Mouse (Mus musculus): ENCODE data around the gene Fgfr2.

DNA sequence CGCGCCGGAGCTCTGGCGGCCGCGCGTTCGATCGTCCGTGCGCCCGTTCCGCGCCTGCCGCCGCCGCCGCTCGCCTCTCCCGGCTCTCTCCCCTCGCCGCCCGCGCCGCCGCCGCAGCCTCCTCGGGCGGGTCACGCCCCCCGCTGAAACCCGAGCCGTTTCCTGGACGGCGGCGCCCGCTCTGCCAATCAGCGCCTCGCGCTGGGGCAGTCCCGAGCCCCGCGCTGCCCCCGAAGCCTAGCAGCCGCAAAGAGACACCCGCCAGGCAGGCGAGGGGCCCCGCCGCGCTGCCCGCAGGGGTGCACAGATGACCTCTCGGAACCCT, 2857.0 kb downstream of the Fgfr2 start:
- TF ChIP-seq HCFC1 (IDR thresholded peaks at IDR 0.05; ENCODE audit: borderline replicate concordance, insufficient read depth, low read length) (no peak), ZNF384 (IDR thresholded peaks at IDR 0.05; ENCODE audit: low read depth, low read length) (no peak), CHD2 (IDR thresholded peaks at IDR 0.05; ENCODE audit: low read depth, low read length) (no peak), ZC3H11A (IDR thresholded peaks at IDR 0.05; ENCODE audit: borderline replicate concordance, low read depth, low read length) (no peak), MAFK (IDR thresholded peaks at IDR 0.05; ENCODE audit: insufficient read depth, low read depth, low read length) (no peak)
